Mouse (Mus musculus) forebrain, embryonic 15.5 days (tissue): ENCODE results near the gene Adra1d. TPM values are rescaled to one million over a fixed set of nuclear protein-coding genes. Genes with fewer than 3 reads are reported as not detected.

Source experiments
- ATAC-seq: fragments of 200-750 bp; cut with Nextera tagmentation; replicated peaks from 2 replicates; pipeline ENCODE4 v1.8.0; 2017; ENCODE audit warnings: mild to moderate bottlenecking, moderate TSS enrichment, moderate library complexity
- H3K27ac ChIP-seq: fragments of 300-500 bp; sonication (generic); replicated peaks from 2 replicates; pipeline ENCODE4 v1.5.1; 2015; ENCODE audit warnings: mild to moderate bottlenecking, inconsistent platforms
- H3K27me3 ChIP-seq: fragments of 300-500 bp; sonication (generic); 2 replicates; pipeline ENCODE4 v1.6.1; 2015; ENCODE audit warnings: inconsistent platforms
- H3K36me3 ChIP-seq: fragments of 300-500 bp; sonication (generic); 2 replicates; pipeline ENCODE4 v1.6.1; 2015; ENCODE audit warnings: mild to moderate bottlenecking, inconsistent platforms
- H3K4me1 ChIP-seq: fragments of 300-500 bp; sonication (generic); 2 replicates; pipeline ENCODE4 v1.6.1; 2015; ENCODE audit warnings: inconsistent platforms
- H3K4me2 ChIP-seq: fragments of 300-500 bp; sonication (generic); replicated peaks from 2 replicates; pipeline ENCODE4 v1.6.1; 2015; ENCODE audit warnings: mild to moderate bottlenecking, inconsistent platforms
- H3K4me3 ChIP-seq: fragments of 300-500 bp; sonication (generic); 2 replicates; pipeline ENCODE4 v1.5.1; 2015; ENCODE audit warnings: mild to moderate bottlenecking, inconsistent platforms
- H3K9ac ChIP-seq: fragments of 300-500 bp; sonication (generic); replicated peaks from 2 replicates; pipeline ENCODE4 v1.6.1; 2015; ENCODE audit warnings: mild to moderate bottlenecking, inconsistent platforms
- H3K9me3 ChIP-seq: fragments of 300-500 bp; sonication (generic); 2 replicates; pipeline ENCODE4 v1.6.1; 2016; ENCODE audit warnings: inconsistent platforms
- WGBS: fragments of 180-500 bp; shearing (Covaris S2); methylation state at CpG from one replicate; pipeline ENCODE4 v1.1.7; 2015; ENCODE audit warnings: mixed read lengths; 5-methylcytosine and 5-hydroxymethylcytosine counted together
- polyA plus RNA-seq: library from polyadenylated mRNA; unstranded; fragments of >200 nt; fragmentation: Nextera tagmentation; extraction: Ambion mirVana; gene quantifications from 2 replicates; pipeline ENCODE4 v1.2.1, GENCODE M21; 2015

The Adra1d gene
- polyA plus RNA-seq, 1 experiment from 2014 or later = 0.11 TPM

GRCm38 (mm10) chr2:131531271-131531670 lies 30.8 kb downstream of the Adra1d start:
- no peak for ATAC-seq
- Histone ChIP-seq H3K36me3 (no peaks in the 10 kb centered on the region), H3K4me2 (no peak overlapping the region), H3K27me3 (no peaks in the 10 kb centered on the region), H3K9ac (no peak overlapping the region), H3K4me1 (no peaks in the 10 kb centered on the region), H3K9me3 (no peaks in the 10 kb centered on the region), H3K27ac (no peak overlapping the region), H3K4me3 (no peak overlapping the region)
- WGBS = 83% methylated on average over 7 of the region's 7 CpGs

GRCm38 (mm10) chr2:131530623-131531008 lies 31.5 kb downstream of the Adra1d start:
- H3K27me3 ChIP-seq = no peaks in the 10 kb centered on the region
- H3K4me1 ChIP-seq = no peaks in the 10 kb centered on the region
- H3K9me3 ChIP-seq = no peaks in the 10 kb centered on the region
- WGBS = 17% methylated on average over 9 of the region's 9 CpGs
- H3K27ac ChIP-seq = no peak overlapping the region
- no peaks in the 10 kb centered on the region for H3K36me3 ChIP-seq
- H3K4me2 ChIP-seq = no peak overlapping the region
- no peak overlapping the region for H3K4me3 ChIP-seq
- no peak; the same call in 1 of the 2 replicates for ATAC-seq
- H3K9ac ChIP-seq = no peak overlapping the region

- 36% methylated on average over 11 of the region's 11 CpGs for WGBS
- H3K36me3 ChIP-seq = no peaks in the 10 kb centered on the region
Measured at GRCm38 (mm10) chr2:131529898-131530622, 32.0 kb downstream of the Adra1d start.

GRCm38 (mm10) chr2:131527061-131527460 lies 35.0 kb downstream of the Adra1d start:
- no peak overlapping the region for H3K27ac ChIP-seq
- H3K27me3 ChIP-seq = no peaks in the 10 kb centered on the region
- no peaks in the 10 kb centered on the region for H3K4me1 ChIP-seq
- H3K36me3 ChIP-seq = no peaks in the 10 kb centered on the region
- no peak overlapping the region for H3K4me2 ChIP-seq
- H3K9me3 ChIP-seq = no peaks in the 10 kb centered on the region
- H3K4me3 ChIP-seq = no peak overlapping the region
- WGBS = 43% methylated on average over 3 of the region's 3 CpGs
- H3K9ac ChIP-seq = no peak overlapping the region
- ATAC-seq = no peak

More at GRCm38 (mm10) chr2:131529898-131530622, 32.0 kb downstream of the Adra1d start:
- H3K4me1 ChIP-seq = no peaks in the 10 kb centered on the region
- no peak overlapping the region for H3K27ac ChIP-seq
- no peak overlapping the region for H3K4me3 ChIP-seq
- peak; percentile 49; the same call in 1 of the 2 replicates for ATAC-seq
- no peaks in the 10 kb centered on the region for H3K27me3 ChIP-seq
- H3K9me3 ChIP-seq = no peaks in the 10 kb centered on the region
- no peak overlapping the region for H3K4me2 ChIP-seq
- H3K9ac ChIP-seq = no peak overlapping the region

GRCm38 (mm10) chr2:131520743-131521142 lies 41.3 kb downstream of the Adra1d start:
- Histone ChIP-seq H3K27ac (no peak overlapping the region), H3K4me3 (no peak overlapping the region), H3K9ac (no peak overlapping the region), H3K4me1 (no peaks in the 10 kb centered on the region), H3K36me3 (peaks cover 13% of the 10 kb centered on the region), H3K9me3 (no peaks in the 10 kb centered on the region), H3K4me2 (no peak overlapping the region), H3K27me3 (no peaks in the 10 kb centered on the region)
- ATAC-seq = no peak
- WGBS = 94% methylated on average over 19 of the region's 19 CpGs

GRCm38 (mm10) chr2:131518790-131519189 lies 43.3 kb downstream of the Adra1d start:
- 68% methylated on average over 3 of the region's 3 CpGs for WGBS
- ATAC-seq = no peak
- peaks cover 13% of the 10 kb centered on the region for H3K36me3 ChIP-seq

GRCm38 (mm10) chr2:131517550-131517949 lies 44.5 kb downstream of the Adra1d start:
- Histone ChIP-seq H3K27me3 (no peaks in the 10 kb centered on the region), H3K36me3 (peaks cover 13% of the 10 kb centered on the region), H3K27ac (no peak overlapping the region), H3K9me3 (no peaks in the 10 kb centered on the region), H3K4me1 (peaks cover 14% of the 10 kb centered on the region), H3K4me2 (no peak overlapping the region), H3K4me3 (no peak overlapping the region), H3K9ac (no peak overlapping the region)
- ATAC-seq = no peak
- WGBS = 94% methylated on average over 4 of the region's 4 CpGs

More at GRCm38 (mm10) chr2:131518790-131519189, 43.3 kb downstream of the Adra1d start:
- Histone ChIP-seq H3K4me2 (no peak overlapping the region), H3K27me3 (no peaks in the 10 kb centered on the region), H3K4me3 (no peak overlapping the region), H3K9ac (no peak overlapping the region), H3K9me3 (no peaks in the 10 kb centered on the region), H3K27ac (no peak overlapping the region), H3K4me1 (peaks cover 7% of the 10 kb centered on the region)

GRCm38 (mm10) chr2:131514055-131514621 lies 47.9 kb downstream of the Adra1d start:
- H3K27me3 ChIP-seq = no peaks in the 10 kb centered on the region
- 0 out of 2 replicates have a peak, but pooled peaks cover 3% of the 10 kb centered on the region for H3K36me3 ChIP-seq
- no peak overlapping the region for H3K4me3 ChIP-seq
- no peak overlapping the region for H3K4me2 ChIP-seq
- 0 out of 2 replicates have a peak overlapping the region, but pooled peaks have one; percentile 25 for H3K27ac ChIP-seq
- no peaks in the 10 kb centered on the region for H3K9me3 ChIP-seq
- H3K9ac ChIP-seq = no peak overlapping the region
- ATAC-seq = no peak
- H3K4me1 ChIP-seq = peaks cover 28% of the 10 kb centered on the region
- 84% methylated on average over 4 of the region's 4 CpGs for WGBS

GRCm38 (mm10) chr2:131513477-131513876 lies 48.6 kb downstream of the Adra1d start:
- ATAC-seq = peak; percentile 51
- peaks cover 29% of the 10 kb centered on the region for H3K4me1 ChIP-seq
- no peak overlapping the region for H3K4me2 ChIP-seq
- no peak overlapping the region for H3K4me3 ChIP-seq
- WGBS = 16% methylated on average over 2 of the region's 2 CpGs
- H3K9me3 ChIP-seq = no peaks in the 10 kb centered on the region
- H3K27ac ChIP-seq = 0 out of 2 replicates have a peak overlapping the region, but pooled peaks have one; percentile 25
- 0 out of 2 replicates have a peak, but pooled peaks cover 3% of the 10 kb centered on the region for H3K36me3 ChIP-seq
- no peak overlapping the region for H3K9ac ChIP-seq
- no peaks in the 10 kb centered on the region for H3K27me3 ChIP-seq

GRCm38 (mm10) chr2:131510531-131510930 lies 51.6 kb downstream of the Adra1d start:
- ATAC-seq = no peak
- Histone ChIP-seq H3K4me2 (no peak overlapping the region), H3K9ac (no peak overlapping the region), H3K27me3 (no peaks in the 10 kb centered on the region), H3K4me1 (peaks cover 46% of the 10 kb centered on the region), H3K9me3 (no peaks in the 10 kb centered on the region), H3K36me3 (no peaks in the 10 kb centered on the region), H3K4me3 (no peak overlapping the region), H3K27ac (no peak overlapping the region; the same call in 1 of the 2 replicates)
- 66% methylated on average over 5 of the region's 5 CpGs for WGBS

- H3K27ac ChIP-seq = no peak overlapping the region
- H3K4me3 ChIP-seq = no peak overlapping the region
- H3K9me3 ChIP-seq = no peaks in the 10 kb centered on the region
- peak; percentile 38; the same call in 1 of the 2 replicates for ATAC-seq
- no peaks in the 10 kb centered on the region for H3K27me3 ChIP-seq
- H3K9ac ChIP-seq = no peak overlapping the region
- no peaks in the 10 kb centered on the region for H3K36me3 ChIP-seq
- 25% methylated on average over 17 of the region's 17 CpGs for WGBS
- H3K4me1 ChIP-seq = peaks cover 46% of the 10 kb centered on the region
- peak overlapping the region; percentile 37 for H3K4me2 ChIP-seq
Measured at GRCm38 (mm10) chr2:131509671-131510313, 52.3 kb downstream of the Adra1d start.

- H3K4me1 ChIP-seq = peaks cover 36% of the 10 kb centered on the region
- WGBS = 43% methylated on average over 2 of the region's 2 CpGs
- H3K9ac ChIP-seq = no peak overlapping the region
- H3K36me3 ChIP-seq = no peaks in the 10 kb centered on the region
- ATAC-seq = no peak
- no peak overlapping the region for H3K27ac ChIP-seq
- H3K4me2 ChIP-seq = no peak overlapping the region
- H3K9me3 ChIP-seq = no peaks in the 10 kb centered on the region
- no peaks in the 10 kb centered on the region for H3K27me3 ChIP-seq
- no peak overlapping the region for H3K4me3 ChIP-seq
Measured at GRCm38 (mm10) chr2:131508501-131508900, 53.6 kb downstream of the Adra1d start.
